Mouse (Mus musculus): ENCODE measurements at regions not wholly inside any gene's neighbourhood (a gene's known extent, or its start where the extent isn't known, plus 50 kb on each side); places are given as distances from the start of the nearest gene placed in this dataset.

DNA sequence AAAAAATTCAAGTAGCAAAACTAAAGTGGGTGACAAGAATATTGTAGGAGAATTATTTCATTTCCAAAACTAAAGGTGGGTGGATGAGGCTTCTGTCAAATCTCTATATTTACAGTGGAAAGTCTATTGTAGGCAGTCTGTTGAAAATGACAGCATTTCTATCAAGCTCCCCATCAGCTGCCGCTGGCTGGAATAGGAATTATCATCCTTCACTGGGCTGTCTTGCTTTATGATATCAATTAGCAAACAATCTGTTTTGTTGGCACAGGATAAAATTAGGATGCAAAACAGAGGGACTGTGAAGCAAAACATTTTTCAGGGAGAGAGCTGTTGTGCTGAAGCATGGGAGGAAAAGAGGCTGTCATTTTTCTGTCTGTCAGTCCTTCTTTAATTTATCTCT is 1249.0 kb downstream of the Hace1 start:
- DNase-seq (ENCODE audit: low spot score), result peak; percentile 3

DNA sequence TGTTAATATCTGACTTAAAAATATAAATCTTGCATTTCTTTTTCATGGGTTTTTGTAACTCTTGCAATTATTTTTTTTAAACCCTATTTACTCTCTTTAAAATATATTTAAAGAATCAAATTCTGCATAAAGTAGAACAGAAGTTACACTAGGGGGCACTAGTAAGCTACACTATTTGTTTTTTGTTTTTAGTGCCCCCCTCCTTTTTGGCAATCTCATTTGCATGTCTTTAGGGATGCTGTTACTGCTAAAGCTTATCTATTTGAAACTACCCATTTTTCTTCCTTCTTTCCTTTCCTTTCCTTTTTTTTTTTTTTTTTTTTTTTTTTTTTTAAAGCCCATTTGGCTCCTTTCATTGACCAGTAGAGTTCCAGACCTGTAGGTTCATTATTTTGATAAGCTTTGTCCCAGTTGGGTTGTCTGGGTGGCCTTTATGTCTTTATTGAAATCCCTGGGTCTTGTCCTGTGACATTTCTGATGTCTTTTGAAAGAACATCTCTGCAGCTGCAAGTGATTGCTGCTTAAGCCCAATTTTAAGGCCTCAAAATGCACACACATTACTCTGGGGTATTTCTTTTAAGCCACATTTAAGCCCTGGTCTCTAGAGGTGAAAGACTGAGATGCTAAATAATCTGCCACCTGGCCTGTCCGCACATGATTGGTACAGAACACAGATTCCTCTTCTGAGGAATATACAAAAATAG is 1249.6 kb downstream of the Hace1 start:
- peak; percentile 7 for DNase-seq (ENCODE audit: low spot score)

DNA sequence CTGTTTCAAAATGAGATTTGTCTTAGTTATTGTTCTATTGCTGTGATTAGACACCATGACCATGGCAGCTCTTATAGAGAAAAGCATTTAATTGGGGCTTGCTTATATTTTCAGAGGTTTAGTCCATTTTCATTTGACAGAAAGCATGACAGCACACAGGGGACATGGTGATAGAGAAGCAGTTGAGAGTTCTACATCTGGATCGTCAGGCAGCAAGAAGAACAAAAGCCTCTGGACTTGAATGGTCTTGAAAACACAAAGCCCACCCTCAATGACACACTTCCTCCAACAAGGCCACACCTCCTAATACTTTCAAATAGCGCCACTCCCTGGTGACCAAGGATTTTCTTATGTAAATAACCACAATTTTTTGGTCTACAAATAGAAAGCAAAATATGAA is 1250.5 kb downstream of the Hace1 start:
- DNase-seq (ENCODE audit: low spot score), result no peak

DNA sequence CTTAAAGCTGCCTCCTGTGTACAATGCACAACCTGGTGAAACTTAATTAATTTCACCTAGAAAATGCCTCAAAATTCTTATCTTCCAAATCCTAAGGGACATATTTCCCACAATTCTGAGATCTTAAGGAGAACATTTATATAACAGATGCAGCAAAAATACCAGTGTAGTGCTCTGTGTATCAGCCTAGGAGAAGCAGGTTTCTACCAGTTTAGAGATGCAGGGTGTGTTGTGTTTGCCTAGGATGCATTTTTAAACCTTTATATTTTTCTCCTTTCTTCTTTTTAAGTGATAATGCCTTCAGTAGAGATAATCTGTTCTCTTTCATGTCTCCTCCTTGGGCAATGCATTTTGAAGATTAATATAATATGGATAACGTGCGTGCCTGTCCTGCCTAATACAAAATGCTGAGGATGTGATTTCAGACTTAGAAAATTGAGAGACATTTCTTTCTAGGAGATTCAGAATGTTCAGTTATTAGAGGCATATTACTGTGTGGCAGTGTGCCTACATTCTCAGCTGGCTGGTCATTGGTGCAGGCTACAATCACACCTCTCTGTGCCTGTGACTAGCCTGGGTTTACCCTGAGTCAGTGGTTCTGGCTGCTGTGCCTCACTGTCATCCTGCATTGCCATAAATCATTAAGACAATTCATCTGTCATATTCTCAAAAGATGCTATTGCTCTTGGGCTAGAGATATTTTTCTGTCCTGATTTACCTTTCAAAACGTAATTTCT is 1268.1 kb downstream of the Hace1 start:
- no peak for DNase-seq (ENCODE audit: low spot score)

All from left cerebral cortex, adult 11 months (tissue).